Mouse (Mus musculus): ENCODE measurements at regions not wholly inside any gene's neighbourhood (a gene's known extent, or its start where the extent isn't known, plus 50 kb on each side); places are given as distances from the start of the nearest gene placed in this dataset.
A peak's percentile ranks its signal among the peaks of the same experiment; 100 is the strongest.

- DNase-seq (ENCODE audit: low read depth, low spot score): no peak
These were observed 1185.0 kb upstream of the Cdh7 start for GRCm38 (mm10) chr1:108797053-108797801.

GRCm38 (mm10) chr1:108800101-108800500 is 1182.1 kb upstream of the Cdh7 start:
- DNase-seq (ENCODE audit: low read depth, low spot score): no peak

- peak; percentile 34 for DNase-seq (ENCODE audit: low read depth, low spot score)
These were observed 1155.0 kb upstream of the Cdh7 start for GRCm38 (mm10) chr1:108827238-108827637.
